Mouse (Mus musculus): ENCODE results near the gene Pla2g4a.

The Pla2g4a gene

GRCm38 (mm10) chr1:149846655-149847054 is 114.4 kb downstream of the Pla2g4a start:
- DNase-seq, result no peak

DNA sequence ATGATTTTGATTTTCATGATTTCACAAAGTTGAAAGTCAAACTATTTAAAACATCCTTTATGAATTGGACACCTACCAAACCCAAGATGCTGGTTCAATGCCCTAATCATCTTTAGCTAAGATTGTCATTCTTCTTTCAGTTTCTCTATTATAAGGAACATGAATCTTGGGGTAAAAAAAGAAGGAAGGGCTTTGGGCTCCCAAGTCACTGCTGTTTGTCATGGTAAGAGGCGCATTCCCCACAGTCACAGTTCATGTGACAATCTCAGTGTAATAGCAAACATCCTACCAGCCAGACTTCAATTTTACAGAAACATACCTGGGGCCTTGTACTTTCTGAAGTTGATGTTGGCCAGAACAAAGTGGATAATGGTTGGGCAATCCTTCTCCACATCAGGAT is 119.2 kb downstream of the Pla2g4a start:
- no peak for DNase-seq

DNA sequence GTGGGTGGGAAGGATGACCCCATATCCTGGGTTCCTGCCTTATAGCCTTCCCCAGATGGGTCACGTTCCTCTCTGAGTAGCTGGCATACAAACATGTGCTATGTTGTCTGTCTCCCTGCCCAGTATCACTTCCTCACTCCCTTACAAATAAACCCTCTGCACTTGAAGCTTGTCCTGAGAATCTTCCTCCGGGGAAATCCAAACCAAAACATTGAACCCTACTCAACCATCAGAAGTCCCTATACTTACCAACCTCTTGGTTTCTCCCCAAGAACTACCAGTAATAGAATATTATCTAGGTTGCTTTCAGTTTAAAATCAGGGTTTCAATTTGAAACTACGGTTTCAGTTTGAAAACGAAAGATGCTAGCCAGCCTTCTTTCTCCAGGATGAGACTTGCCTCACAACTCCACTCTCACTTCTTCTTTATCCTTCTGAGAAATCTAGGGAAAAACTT is 120.1 kb downstream of the Pla2g4a start:
- no peak for DNase-seq

- no peak for DNase-seq
Observed at GRCm38 (mm10) chr1:149840312-149840930, 120.7 kb downstream of the Pla2g4a start.

GRCm38 (mm10) chr1:149836496-149836895 is 124.6 kb downstream of the Pla2g4a start:
- no peak for DNase-seq

GRCm38 (mm10) chr1:149833876-149834275 is 127.2 kb downstream of the Pla2g4a start:
- no peak for DNase-seq

- DNase-seq, result peak; percentile 34 to 64
Observed at GRCm38 (mm10) chr1:149832952-149833351, 128.1 kb downstream of the Pla2g4a start.

DNA sequence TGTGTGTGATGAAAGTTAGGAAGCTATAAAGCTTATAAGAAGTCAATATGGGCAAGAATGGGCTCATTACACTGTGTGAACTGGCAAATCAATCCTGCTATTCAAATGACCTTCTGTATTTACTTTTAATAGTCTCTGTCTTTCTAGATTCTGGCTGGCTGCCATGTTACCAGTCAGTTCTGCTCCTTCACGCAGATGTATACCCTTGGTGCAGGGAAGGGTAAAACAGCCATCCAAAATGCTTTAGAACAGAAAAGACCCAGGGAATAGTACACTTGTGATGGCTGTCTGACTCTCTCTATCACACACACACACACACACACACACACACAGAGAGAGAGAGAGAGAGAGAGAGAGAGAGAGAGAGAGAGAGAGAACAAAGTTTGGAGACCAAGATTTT is 128.6 kb downstream of the Pla2g4a start:
- peak; percentile 3 to 4 for DNase-seq

GRCm38 (mm10) chr1:149831100-149831499 is 130.0 kb downstream of the Pla2g4a start:
- no peak for DNase-seq

- DNase-seq, result no peak
Observed at GRCm38 (mm10) chr1:149813616-149814345, 147.3 kb downstream of the Pla2g4a start.

DNA sequence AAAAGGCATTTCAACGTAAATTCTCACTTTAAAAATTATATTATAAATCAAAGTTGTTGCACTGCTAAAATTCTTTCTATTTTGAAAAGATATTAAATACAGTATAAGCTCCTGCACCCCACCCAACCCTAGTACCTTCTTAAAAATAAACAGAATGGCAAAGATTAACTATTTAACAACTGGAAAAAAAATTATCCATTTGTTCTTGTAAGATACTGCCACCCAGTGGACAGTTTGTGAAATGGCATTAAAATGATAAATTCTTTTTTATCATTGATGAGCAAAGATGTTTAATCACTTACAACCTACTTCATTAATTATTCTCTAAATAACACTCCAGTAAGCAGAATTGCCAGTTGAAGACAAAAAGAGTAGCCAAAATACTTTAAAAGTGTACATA is 151.6 kb downstream of the Pla2g4a start:
- peak in 1 of 2 experiments; percentile 38 for DNase-seq
